In the genomic region with DNA sequence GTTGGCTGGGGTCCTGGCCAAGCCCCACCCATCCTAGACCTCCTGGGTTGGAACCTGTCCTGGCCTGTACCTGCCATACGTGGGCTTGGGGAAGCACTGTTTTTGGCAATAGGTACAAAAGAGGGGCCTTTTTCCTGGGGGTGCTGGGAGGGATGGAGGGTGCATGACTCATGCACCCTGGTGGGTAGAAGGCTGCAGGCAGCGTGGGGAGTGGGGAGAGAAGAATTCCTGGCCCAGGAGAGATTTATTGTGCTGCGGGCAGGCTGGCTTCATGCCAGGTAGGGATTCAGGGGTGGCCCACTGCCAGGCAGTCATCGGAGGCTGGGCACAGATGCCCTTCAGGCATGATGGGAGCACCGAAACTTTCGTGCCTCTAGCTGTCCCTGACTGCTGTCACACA, we compare ENCODE assay signal across 8 mouse cellular contexts. TPM values are rescaled to one million over a fixed set of nuclear protein-coding genes. Genes with fewer than 3 reads are reported as not detected.
A peak's percentile ranks its signal among the peaks of the same experiment; 100 is the strongest.
DNase-seq lines count a peak whose midpoint lies in the region; ATAC-seq and TF ChIP-seq lines count a peak whose summit lies in the region.

No protein-coding gene starts in this region.

- TF ChIP-seq POLR2A in kidney, adult 2 months (IDR thresholded peaks at IDR 0.05; ENCODE audit: low read depth, low read length) = no peak

- peak; percentile 59 for ATAC-seq in heart, embryonic 14.5 days (ENCODE audit: insufficient number of reproducible peaks, insufficient read depth, low FRiP score, low read depth)
- ATAC-seq in stomach, embryonic 15.5 days (ENCODE audit: insufficient read depth, low FRiP score, low read depth) = no peak; the same call in 1 of the 2 replicates

- no peak for TF ChIP-seq CTCF in kidney, adult 2 months (conservative IDR thresholded peaks at IDR 0.05; ENCODE audit: insufficient read depth, insufficient read length, low read depth, low read length)

- H3K4me1 ChIP-seq in kidney, adult 2 months (ENCODE audit: control insufficient read depth, insufficient read depth, low read length) = peaks cover 3% of the 10 kb centered on the region; the same call in 1 of the 2 replicates
- H3K4me1 ChIP-seq in heart, embryonic 14.5 days (ENCODE audit: control insufficient read depth in 2 of 2, insufficient read depth in 2 of 2, low read length in 2 of 2) = peaks cover 22 to 28% of the 10 kb centered on the region in 2 experiments
- peaks cover 17% of the 10 kb centered on the region for H3K4me1 ChIP-seq in stomach, embryonic 15.5 days

- H3K27me3 ChIP-seq in kidney, adult 2 months (replicated peaks; ENCODE audit: control insufficient read depth, insufficient read depth, low read length) = no peaks in the 10 kb centered on the region
- H3K27me3 ChIP-seq in heart, embryonic 14.5 days (ENCODE audit: control insufficient read depth, insufficient read depth, low read length) = no peaks in the 10 kb centered on the region
- no peaks in the 10 kb centered on the region for H3K27me3 ChIP-seq in stomach, embryonic 15.5 days (replicated peaks)

- no peak overlapping the region for H3K27ac ChIP-seq in kidney, adult 2 months (ENCODE audit: insufficient read depth, low read depth, low read length)
- H3K27ac ChIP-seq in heart, embryonic 14.5 days (replicated peaks in 1 of 2; ENCODE audit: control insufficient read depth in 1 of 2, insufficient read depth in 1 of 2, low read depth in 2 of 2, low read length in 2 of 2) = peak overlapping the region; percentile 8 to 65; a peak in 3 of 4 replicates
- peak overlapping the region; percentile 55 for H3K27ac ChIP-seq in stomach, embryonic 15.5 days

- no peaks in the 10 kb centered on the region for H3K36me3 ChIP-seq in kidney, adult 2 months (ENCODE audit: control insufficient read depth, insufficient read depth, low read length)
- no peaks in the 10 kb centered on the region for H3K36me3 ChIP-seq in heart, embryonic 14.5 days (ENCODE audit: control insufficient read depth, insufficient read depth, low read length)
- no peaks in the 10 kb centered on the region for H3K36me3 ChIP-seq in stomach, embryonic 15.5 days

- peak overlapping the region; percentile 32 for H3K4me2 ChIP-seq in heart, embryonic 14.5 days (ENCODE audit: low read length)
- H3K4me2 ChIP-seq in stomach, embryonic 15.5 days = no peak overlapping the region

- WGBS in kidney, adult 2 months = 13% methylated on average over 6 of the region's 6 CpGs
- 15% methylated on average over 6 of the region's 6 CpGs for WGBS in heart, embryonic 14.5 days
- 37% methylated on average over 6 of the region's 6 CpGs for WGBS in stomach, embryonic 15.5 days

- no peak overlapping the region for H3K4me3 ChIP-seq in kidney, adult 2 months (ENCODE audit: insufficient read depth, low read depth, low read length)
- H3K4me3 ChIP-seq in heart, embryonic 14.5 days (ENCODE audit: control insufficient read depth in 1 of 2, insufficient read depth in 1 of 2, low read depth in 1 of 2, low read length in 2 of 2) = no peak overlapping the region
- no peak overlapping the region for H3K4me3 ChIP-seq in stomach, embryonic 15.5 days (replicated peaks)

- peak; percentile 35 for DNase-seq in kidney, adult 2 months
- DNase-seq in kidney, adult 11 months = no peak
- DNase-seq in 3134 (ENCODE audit: extremely low read depth, insufficient read length, low spot score) = peak; percentile 88
- DNase-seq in NIH3T3 (ENCODE audit: low read depth) = peak; percentile 74
- no peak for DNase-seq in spleen, postnatal 14 days (ENCODE audit: low spot score in 2 of 2)
- DNase-seq in urinary bladder, adult 2 months (ENCODE audit: low spot score) = no peak

- peak overlapping the region; percentile 50; the same call in 1 of the 2 replicates for H3K9ac ChIP-seq in heart, embryonic 14.5 days (ENCODE audit: low read length)
- no peak overlapping the region for H3K9ac ChIP-seq in stomach, embryonic 15.5 days

- H3K9me3 ChIP-seq in heart, embryonic 14.5 days (ENCODE audit: control insufficient read depth, low read length) = no peaks in the 10 kb centered on the region
- H3K9me3 ChIP-seq in stomach, embryonic 15.5 days = no peaks in the 10 kb centered on the region

RNA-seq across cellular contexts. Expression of a gene that starts 4.9 kb away (rescaled TPM):
- polyA plus RNA-seq in kidney, adult 2 months (2012; rRNA removed) = 0.22 and 0.46 TPM in 2 replicates
- polyA plus RNA-seq in heart, embryonic 14.5 days (2014; fragmentation: Nextera tagmentation; extraction: Ambion mirVana) = not detected in 2 replicates
- polyA plus RNA-seq in stomach, embryonic 15.5 days (2015; fragmentation: Nextera tagmentation; extraction: Ambion mirVana) = not detected in 2 replicates
- polyA plus RNA-seq in urinary bladder, adult 2 months (2012; rRNA removed) = not detected in 2 replicates

RNA-seq across cellular contexts. Expression of a gene that starts 17.9 kb away (rescaled TPM):
- not detected in 2 replicates for polyA plus RNA-seq in kidney, adult 2 months (2012; rRNA removed)
- polyA plus RNA-seq in heart, embryonic 14.5 days (2014; fragmentation: Nextera tagmentation; extraction: Ambion mirVana) = not detected in 2 replicates
- 232 and 273 TPM in 2 replicates for polyA plus RNA-seq in stomach, embryonic 15.5 days (2015; fragmentation: Nextera tagmentation; extraction: Ambion mirVana)
- polyA plus RNA-seq in urinary bladder, adult 2 months (2012; rRNA removed) = 0.34 TPM in 1 of 2 replicates, not detected in the other

RNA-seq across cellular contexts. Expression of a gene that starts 20.4 kb away (rescaled TPM):
- polyA plus RNA-seq in kidney, adult 2 months (2012; rRNA removed) = 29.7 and 34.7 TPM in 2 replicates
- polyA plus RNA-seq in heart, embryonic 14.5 days (2014; fragmentation: Nextera tagmentation; extraction: Ambion mirVana) = 67.5 and 68.3 TPM in 2 replicates
- 28.5 and 28.9 TPM in 2 replicates for polyA plus RNA-seq in stomach, embryonic 15.5 days (2015; fragmentation: Nextera tagmentation; extraction: Ambion mirVana)
- polyA plus RNA-seq in urinary bladder, adult 2 months (2012; rRNA removed) = 35.5 and 115 TPM in 2 replicates

RNA-seq across cellular contexts. Expression of a gene that starts 38.6 kb away (rescaled TPM):
- polyA plus RNA-seq in kidney, adult 2 months (2012; rRNA removed) = not detected in 2 replicates
- polyA plus RNA-seq in heart, embryonic 14.5 days (2014; fragmentation: Nextera tagmentation; extraction: Ambion mirVana) = not detected in 2 replicates
- polyA plus RNA-seq in stomach, embryonic 15.5 days (2015; fragmentation: Nextera tagmentation; extraction: Ambion mirVana) = 0.26 and 0.36 TPM in 2 replicates
- not detected in 2 replicates for polyA plus RNA-seq in urinary bladder, adult 2 months (2012; rRNA removed)

Comparison
In these comparisons a context has a peak if more than half of its experiments do, and no peak if none do; other contexts are left out.
1. DNase-seq: peak in kidney, adult 2 months (single experiment), 3134 (single experiment) and NIH3T3 (single experiment); none in kidney, adult 11 months (single experiment), spleen, postnatal 14 days (0 of 2) and urinary bladder, adult 2 months (single experiment).
2. RNA of a gene that starts 17.9 kb away (polyA plus RNA-seq): 232 to 273 TPM in stomach, embryonic 15.5 days; 0.34 TPM in urinary bladder, adult 2 months, not detected in kidney, adult 2 months and not detected in heart, embryonic 14.5 days; every median in the first group is over 100 times any median in the second.